Mouse (Mus musculus) myocyte (in vitro differentiated cells): ENCODE results near the gene Tma7. TPM values are rescaled to one million over a fixed set of nuclear protein-coding genes. Genes with fewer than 3 reads are reported as not detected.

Experiments used
- H3K27me3 ChIP-seq: one replicate; pipeline ENCODE4 v1.6.1; 2011; ENCODE audit not compliant: control insufficient read depth, insufficient read depth, insufficient read length
- H3K36me3 ChIP-seq: one replicate; pipeline ENCODE4 v1.6.1; 2011; ENCODE audit not compliant: control insufficient read depth, insufficient read depth
- H3K4me2 ChIP-seq: one replicate; pipeline ENCODE4 v1.6.1; 2011; ENCODE audit warnings: low read depth, control low read depth
- H3K4me3 ChIP-seq: one replicate; pipeline ENCODE4 v1.5.1; 2011; ENCODE audit warnings: mild to moderate bottlenecking, control low read depth, moderate library complexity
- H3K79me2 ChIP-seq: one replicate; pipeline ENCODE4 v1.6.1; 2011; ENCODE audit not compliant: control insufficient read depth, insufficient read depth
- H3ac ChIP-seq: one replicate; pipeline ENCODE4 v1.6.1; 2011; ENCODE audit not compliant: control insufficient read depth, insufficient read length
- CEBPB ChIP-seq: IDR thresholded peaks from 2 replicates; pipeline ENCODE4 v1.6.1; 2011; ENCODE audit warnings: mild to moderate bottlenecking, moderate library complexity; ENCODE audit not compliant: poor library complexity, insufficient read depth, severe bottlenecking
- E2F4 ChIP-seq: IDR thresholded peaks from one replicate; pipeline ENCODE4 v1.6.1; 2011; ENCODE audit warnings: mild to moderate bottlenecking, control low read depth, moderate library complexity; ENCODE audit not compliant: insufficient read depth
- MAX ChIP-seq: IDR thresholded peaks from one replicate; pipeline ENCODE4 v1.6.1; 2011; ENCODE audit warnings: low read depth, mild to moderate bottlenecking, control low read depth
- MYOD1 ChIP-seq, 3 experiments: IDR thresholded peaks; one replicate each; pipeline ENCODE4 v1.6.1; 2011; ENCODE audit warnings: control low read depth in 2 of 3, low read depth in 2 of 3, mild to moderate bottlenecking in 2 of 3, moderate library complexity in 1 of 3; ENCODE audit not compliant: insufficient read length in 2 of 3, control insufficient read depth in 1 of 3
- MYOG ChIP-seq, 3 experiments: IDR thresholded peaks; one replicate each; pipeline ENCODE4 v1.6.1; 2011; ENCODE audit warnings: control low read depth in 2 of 3, low read depth in 2 of 3, mild to moderate bottlenecking in 2 of 3; ENCODE audit not compliant: insufficient read length in 2 of 3, control insufficient read depth in 1 of 3, insufficient read depth in 1 of 3
- POLR2A ChIP-seq: IDR thresholded peaks from one replicate; pipeline ENCODE4 v1.6.1; 2011; ENCODE audit warnings: low read depth, mild to moderate bottlenecking, control low read depth, moderate library complexity; ENCODE audit not compliant: insufficient read length
- POLR2AphosphoS2 ChIP-seq: IDR thresholded peaks from one replicate; pipeline ENCODE4 v1.6.1; 2011; ENCODE audit warnings: low read depth, control low read depth; ENCODE audit not compliant: insufficient read length
- REST ChIP-seq: IDR thresholded peaks from one replicate; pipeline ENCODE4 v1.6.1; 2011; ENCODE audit warnings: mild to moderate bottlenecking, control low read depth, moderate library complexity; ENCODE audit not compliant: insufficient read depth, insufficient read length
- SRF ChIP-seq: IDR thresholded peaks from one replicate; pipeline ENCODE4 v1.6.1; 2011; ENCODE audit warnings: low read depth; ENCODE audit not compliant: control insufficient read depth, insufficient read length
- TCF12 ChIP-seq: IDR thresholded peaks from one replicate; pipeline ENCODE4 v1.6.1; 2011; ENCODE audit warnings: mild to moderate bottlenecking, control low read depth; ENCODE audit not compliant: poor library complexity, insufficient read depth, severe bottlenecking
- TCF3 ChIP-seq: IDR thresholded peaks from one replicate; pipeline ENCODE4 v1.6.1; 2011; ENCODE audit warnings: low read depth, control low read depth; ENCODE audit not compliant: insufficient read length
- USF1 ChIP-seq: IDR thresholded peaks from one replicate; pipeline ENCODE4 v1.6.1; 2011; ENCODE audit warnings: low read depth, mild to moderate bottlenecking, control low read depth, moderate library complexity
- polyA plus RNA-seq: library from polyadenylated mRNA; unstranded; fragments of >200 nt; fragmentation: generic; extraction: Trizol; gene quantifications from one replicate; pipeline ENCODE4 v1.2.1, GENCODE M21; 2012; ENCODE audit warnings: missing spikeins

Tma7 gene
- polyA plus RNA-seq, 1 experiment: 271 TPM

DNA sequence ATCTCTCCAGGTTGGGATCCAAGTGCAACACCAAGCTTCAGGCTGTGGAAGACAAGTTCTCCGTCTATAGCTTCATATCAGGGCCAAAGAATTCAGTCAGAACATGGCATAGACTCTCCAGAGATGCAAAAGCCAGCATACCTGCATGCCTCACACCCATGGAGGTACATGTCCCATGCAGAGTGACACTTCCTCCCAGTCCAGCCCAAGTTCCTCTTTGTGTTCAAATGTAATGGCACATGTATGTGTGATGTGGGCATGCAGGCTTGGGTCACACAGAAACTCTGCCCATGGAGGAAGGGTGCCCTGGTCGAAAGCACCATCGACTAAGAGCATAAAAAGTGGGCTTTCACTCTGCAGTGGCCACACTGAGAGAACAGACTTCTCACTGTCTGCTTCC is 41.8 kb upstream of the Tma7 start:
- no peak overlapping the region for H3ac ChIP-seq
- no peaks in the 10 kb centered on the region for H3K27me3 ChIP-seq
- no peak overlapping the region for H3K4me3 ChIP-seq
- no peaks in the 10 kb centered on the region for H3K79me2 ChIP-seq
- H3K4me2 ChIP-seq: no peak overlapping the region
- no peak for TF ChIP-seq TCF3
- no peak for TF ChIP-seq CEBPB
- no peak for TF ChIP-seq SRF
- no peak for TF ChIP-seq E2F4
- TF ChIP-seq REST: no peak
- no peak for TF ChIP-seq MYOD1 (IDR thresholded peaks at IDR 0.05; ENCODE audit: control insufficient read depth in 1 of 3, insufficient read length in 2 of 3, low read depth in 2 of 3)
- no peak for TF ChIP-seq MYOG (IDR thresholded peaks at IDR 0.05; ENCODE audit: control insufficient read depth in 1 of 3, insufficient read depth in 1 of 3, insufficient read length in 2 of 3, low read depth in 2 of 3)
- TF ChIP-seq USF1: no peak
- no peak for TF ChIP-seq POLR2AphosphoS2
- TF ChIP-seq POLR2A: no peak
- no peak for TF ChIP-seq MAX
- no peak for TF ChIP-seq TCF12
- H3K36me3 ChIP-seq: no peaks in the 10 kb centered on the region

DNA sequence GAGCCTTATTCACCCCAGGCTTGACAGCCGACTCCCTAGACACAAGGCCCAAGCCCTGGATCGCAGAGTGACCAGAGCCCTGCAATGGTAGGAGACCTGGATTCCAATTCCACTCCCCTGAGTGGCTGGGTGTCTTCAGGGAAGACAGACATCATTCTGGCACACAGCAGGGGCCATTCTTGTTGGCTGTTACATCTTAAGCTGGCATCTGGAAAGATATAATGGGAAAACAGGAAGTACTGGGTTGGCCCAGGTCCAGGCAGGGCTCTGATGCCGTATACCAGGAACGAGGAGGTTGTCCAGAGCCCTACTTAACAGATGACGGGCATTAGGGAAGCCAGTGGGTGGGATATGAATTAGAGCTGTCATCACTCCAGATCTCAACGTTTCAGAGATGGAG is 40.9 kb upstream of the Tma7 start:
- no peaks in the 10 kb centered on the region for H3K27me3 ChIP-seq
- TF ChIP-seq POLR2A (no peak), CEBPB (no peak), TCF12 (no peak), E2F4 (no peak), USF1 (no peak), TCF3 (no peak), POLR2AphosphoS2 (no peak), MYOG (IDR thresholded peaks at IDR 0.05; ENCODE audit: control insufficient read depth in 1 of 3, insufficient read depth in 1 of 3, insufficient read length in 2 of 3, low read depth in 2 of 3) (no peak), MYOD1 (IDR thresholded peaks at IDR 0.05; ENCODE audit: control insufficient read depth in 1 of 3, insufficient read length in 2 of 3, low read depth in 2 of 3) (no peak), MAX (no peak), SRF (no peak)
- no peak overlapping the region for H3K4me2 ChIP-seq
- H3K36me3 ChIP-seq: no peaks in the 10 kb centered on the region
- no peak overlapping the region for H3ac ChIP-seq
- H3K79me2 ChIP-seq: no peaks in the 10 kb centered on the region
- no peak overlapping the region for H3K4me3 ChIP-seq

DNA sequence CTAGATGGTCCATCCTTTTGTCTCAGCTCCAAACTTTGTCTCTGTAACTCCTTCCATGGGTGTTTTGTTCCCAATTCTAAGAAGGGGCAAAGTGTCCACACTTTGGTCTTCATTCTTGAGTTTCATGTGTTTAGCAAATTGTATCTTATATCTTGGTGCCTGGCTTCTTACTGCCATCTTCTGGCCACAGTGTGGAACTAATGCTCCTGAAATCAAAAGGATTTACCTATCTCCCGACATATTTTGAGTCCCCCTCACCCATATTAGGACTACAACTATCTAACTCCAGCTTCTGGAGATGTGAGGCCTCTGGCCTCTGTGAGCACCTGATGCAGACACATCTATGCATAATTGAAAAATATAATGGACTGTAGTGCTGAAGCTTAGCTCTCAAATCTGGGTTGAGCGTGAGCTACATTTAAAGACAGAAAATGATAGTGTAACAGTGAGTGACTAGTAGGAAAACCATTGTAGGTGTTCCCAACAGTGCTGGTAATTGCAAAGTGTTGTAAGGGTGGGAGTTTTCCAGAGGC is 40.2 kb upstream of the Tma7 start:
- Histone ChIP-seq H3K27me3 (no peaks in the 10 kb centered on the region), H3K79me2 (no peaks in the 10 kb centered on the region), H3K36me3 (no peaks in the 10 kb centered on the region), H3K4me2 (no peak overlapping the region), H3ac (no peak overlapping the region), H3K4me3 (no peak overlapping the region)
- no peak for TF ChIP-seq E2F4
- no peak for TF ChIP-seq MYOD1 (IDR thresholded peaks at IDR 0.05; ENCODE audit: control insufficient read depth in 1 of 3, insufficient read length in 2 of 3, low read depth in 2 of 3)
- no peak for TF ChIP-seq POLR2AphosphoS2
- TF ChIP-seq TCF3: no peak
- no peak for TF ChIP-seq POLR2A

- Histone ChIP-seq H3K27me3 (no peaks in the 10 kb centered on the region), H3K36me3 (no peaks in the 10 kb centered on the region), H3K4me2 (no peak overlapping the region), H3K79me2 (no peaks in the 10 kb centered on the region), H3ac (no peak overlapping the region), H3K4me3 (no peak overlapping the region)
- TF ChIP-seq MYOG (IDR thresholded peaks at IDR 0.05; ENCODE audit: control insufficient read depth in 1 of 3, insufficient read depth in 1 of 3, insufficient read length in 2 of 3, low read depth in 2 of 3) (no peak), CEBPB (no peak), MYOD1 (IDR thresholded peaks at IDR 0.05; ENCODE audit: control insufficient read depth in 1 of 3, insufficient read length in 2 of 3, low read depth in 2 of 3) (no peak), MAX (no peak), SRF (no peak), TCF12 (no peak), TCF3 (no peak), REST (no peak), POLR2A (no peak), USF1 (no peak), POLR2AphosphoS2 (no peak), E2F4 (no peak)
Observed at GRCm38 (mm10) chr9:109120956-109121355, 38.6 kb upstream of the Tma7 start.

DNA sequence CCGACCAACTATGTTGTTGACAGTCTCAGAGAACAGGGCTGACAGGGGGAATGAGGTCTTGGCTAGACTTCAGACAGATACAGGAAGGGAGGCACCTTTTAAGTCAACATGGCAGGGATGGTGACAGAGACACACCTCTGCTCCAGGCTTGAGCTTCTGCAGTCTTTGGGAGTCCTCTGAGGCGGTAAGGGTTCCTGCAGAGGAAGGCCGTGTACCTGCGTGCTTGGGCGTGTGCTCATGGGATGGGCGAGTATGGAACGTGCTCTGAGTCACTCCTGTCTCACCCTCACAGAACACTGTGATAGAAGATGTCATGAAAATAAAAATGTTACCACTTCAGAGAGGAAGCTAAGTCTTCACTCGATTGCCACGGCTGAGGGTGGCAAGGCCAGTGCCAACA is 37.2 kb upstream of the Tma7 start:
- Histone ChIP-seq H3K27me3 (no peaks in the 10 kb centered on the region), H3K4me3 (no peak overlapping the region), H3K79me2 (no peaks in the 10 kb centered on the region), H3K4me2 (no peak overlapping the region), H3K36me3 (peaks cover 2% of the 10 kb centered on the region), H3ac (no peak overlapping the region)
- no peak for TF ChIP-seq USF1
- TF ChIP-seq SRF: no peak
- no peak for TF ChIP-seq MYOG (IDR thresholded peaks at IDR 0.05; ENCODE audit: control insufficient read depth in 1 of 3, insufficient read depth in 1 of 3, insufficient read length in 2 of 3, low read depth in 2 of 3)
- no peak for TF ChIP-seq MYOD1 (IDR thresholded peaks at IDR 0.05; ENCODE audit: control insufficient read depth in 1 of 3, insufficient read length in 2 of 3, low read depth in 2 of 3)
- TF ChIP-seq POLR2A: no peak
- no peak for TF ChIP-seq TCF3
- TF ChIP-seq CEBPB: no peak
- TF ChIP-seq REST: no peak
- no peak for TF ChIP-seq E2F4
- no peak for TF ChIP-seq TCF12
- no peak for TF ChIP-seq POLR2AphosphoS2
- no peak for TF ChIP-seq MAX
